Mouse (Mus musculus) thymus, adult 18-20 months (tissue): Measurements from ENCODE around the gene Arhgef10l.

Experiments
- DNase-seq, 2 experiments: peaks; one replicate each; pipeline ENCODE4 v3.0.0; 2022; ENCODE audit warnings: mixed read lengths in 2 of 2

Gene Arhgef10l

DNA sequence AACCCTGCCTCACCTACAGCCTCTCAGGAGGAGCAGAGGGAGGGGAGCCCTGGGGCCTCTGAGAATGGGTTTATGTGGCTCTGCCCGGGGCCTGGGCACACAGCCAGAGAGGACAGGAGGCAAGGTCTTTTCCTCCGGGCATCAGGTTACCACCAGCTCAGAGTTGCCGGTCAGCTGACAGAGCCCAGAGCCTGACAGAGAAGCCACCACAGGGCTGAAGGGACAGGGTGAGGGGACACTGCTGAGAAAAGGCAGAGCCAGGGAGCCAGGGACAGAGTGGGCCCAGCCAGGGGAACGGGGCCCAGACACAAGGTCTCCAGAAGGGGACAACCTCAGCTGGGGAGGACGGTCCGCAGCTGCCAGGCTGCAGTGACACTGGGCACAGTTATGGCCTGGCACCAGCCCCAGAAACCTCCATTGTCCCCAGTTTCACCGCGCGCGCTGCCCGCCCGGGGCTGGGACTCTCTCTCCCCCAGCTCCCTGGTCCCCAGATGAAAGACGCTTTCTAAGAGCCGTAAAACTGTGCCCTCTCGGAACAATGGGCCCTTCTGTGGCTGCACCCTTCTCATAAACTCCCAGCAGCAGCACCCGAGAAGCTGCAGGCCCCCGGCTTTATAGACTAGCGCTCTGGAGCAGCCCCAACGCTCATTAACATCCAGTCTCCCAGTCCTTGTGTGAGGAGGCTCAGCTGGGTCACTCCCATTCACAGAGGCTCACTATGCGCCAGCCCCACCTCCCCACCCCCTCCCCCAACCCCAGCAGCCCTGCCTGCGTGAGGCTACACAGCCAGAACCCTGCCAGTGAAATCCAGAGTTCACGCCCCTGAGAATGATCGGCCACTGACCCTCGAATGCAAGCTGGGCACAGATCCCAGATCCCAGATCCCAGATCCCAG, 7.9 kb downstream of the Arhgef10l start:
- no peak for DNase-seq

DNA sequence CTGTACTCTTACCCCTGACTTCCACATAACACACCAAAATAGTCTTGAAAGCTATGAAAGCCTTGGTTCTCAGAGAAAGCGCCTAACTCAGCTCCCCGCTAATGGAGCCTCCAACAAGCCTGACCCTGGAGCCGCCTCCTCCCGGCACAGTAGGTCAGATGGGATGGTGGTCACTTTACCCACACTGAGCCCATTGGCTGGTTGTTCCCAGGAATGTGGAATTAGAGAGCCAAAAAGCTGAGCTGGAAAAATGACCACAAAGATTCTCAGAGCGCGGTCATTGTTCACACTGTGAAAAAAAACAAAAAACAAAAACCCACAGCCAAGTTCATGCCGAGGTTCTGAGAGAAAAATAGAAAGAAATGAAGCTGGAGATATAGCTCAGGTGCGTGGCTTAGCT, 9.3 kb downstream of the Arhgef10l start:
- no peak for DNase-seq

DNA sequence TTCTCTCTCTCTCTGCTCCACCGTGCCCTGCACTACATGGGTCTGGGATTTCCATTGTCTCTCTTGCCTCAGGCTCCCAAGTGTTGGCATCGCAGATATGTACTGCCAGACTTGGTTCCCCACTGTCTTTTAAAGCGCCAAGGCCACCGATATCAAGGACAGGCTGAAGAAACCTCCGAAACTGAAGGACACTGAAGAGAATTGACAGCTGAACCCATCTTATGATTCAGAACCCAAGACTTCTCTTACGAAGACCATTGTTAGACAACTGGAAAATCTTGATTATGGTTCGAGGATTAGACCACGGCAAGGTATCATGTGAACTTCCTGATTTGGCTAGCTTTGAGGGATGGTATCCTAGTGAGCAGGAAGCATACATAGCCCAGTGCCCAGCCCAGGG, 11.0 kb downstream of the Arhgef10l start:
- no peak for DNase-seq

DNA sequence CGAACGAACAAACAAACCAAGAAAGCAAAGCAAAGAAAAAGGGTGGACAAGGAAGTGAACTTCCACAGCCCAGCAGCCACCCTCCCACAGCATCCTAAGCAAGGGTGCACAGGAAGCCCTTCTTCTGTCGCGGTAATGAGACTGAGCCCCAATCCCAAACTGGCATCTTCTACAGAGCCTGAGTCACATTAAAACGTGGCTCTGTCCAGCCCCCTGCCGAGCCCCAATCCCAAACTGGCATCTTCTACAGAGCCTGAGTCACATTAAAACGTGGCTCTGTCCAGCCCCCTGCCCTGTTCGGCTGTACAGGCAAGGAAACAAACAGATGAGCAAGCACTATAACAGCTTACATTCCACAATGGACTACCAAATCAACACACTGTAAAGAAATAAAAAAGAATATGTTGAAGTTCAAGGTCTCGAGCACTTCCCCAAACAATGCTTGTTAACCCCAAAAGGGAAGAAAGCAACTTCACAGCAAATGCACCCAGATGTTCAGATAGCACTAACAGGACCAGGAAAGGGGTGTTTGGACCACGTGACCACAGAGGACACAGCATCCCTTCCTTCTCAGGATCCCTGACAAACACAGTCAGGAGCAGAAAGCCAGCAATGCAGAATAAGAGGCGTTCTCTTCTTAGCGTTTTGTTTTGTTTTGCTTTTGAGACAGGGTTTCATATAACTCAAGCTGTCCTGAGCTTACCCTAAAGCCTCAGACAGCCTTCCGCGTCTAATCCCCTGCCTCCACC, 11.8 kb downstream of the Arhgef10l start:
- DNase-seq, result no peak

DNA sequence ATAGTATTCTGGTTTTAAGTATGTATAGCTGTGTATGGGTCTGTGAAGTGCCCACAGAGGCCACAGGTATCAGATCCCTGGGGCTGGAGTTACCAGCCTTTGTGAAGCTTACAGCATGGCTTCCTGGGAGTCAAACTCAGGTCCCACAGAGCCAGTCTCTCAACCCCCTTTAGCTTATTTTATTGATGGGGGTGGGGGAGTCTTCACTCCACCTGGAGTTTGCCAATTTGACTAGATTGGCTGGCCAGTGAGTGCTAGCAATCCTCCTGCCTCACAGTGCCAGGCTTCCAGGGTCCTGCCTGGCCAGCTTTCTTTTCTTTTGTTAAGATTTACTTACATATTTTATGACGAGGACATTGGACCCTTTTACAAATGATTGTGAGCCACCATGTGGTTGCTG, 16.1 kb downstream of the Arhgef10l start:
- DNase-seq, result no peak

- no peak for DNase-seq
These were observed 16.6 kb downstream of the Arhgef10l start for GRCm38 (mm10) chr4:140649207-140649591.

- no peak for DNase-seq
These were observed 17.2 kb downstream of the Arhgef10l start for GRCm38 (mm10) chr4:140648443-140649206.

DNA sequence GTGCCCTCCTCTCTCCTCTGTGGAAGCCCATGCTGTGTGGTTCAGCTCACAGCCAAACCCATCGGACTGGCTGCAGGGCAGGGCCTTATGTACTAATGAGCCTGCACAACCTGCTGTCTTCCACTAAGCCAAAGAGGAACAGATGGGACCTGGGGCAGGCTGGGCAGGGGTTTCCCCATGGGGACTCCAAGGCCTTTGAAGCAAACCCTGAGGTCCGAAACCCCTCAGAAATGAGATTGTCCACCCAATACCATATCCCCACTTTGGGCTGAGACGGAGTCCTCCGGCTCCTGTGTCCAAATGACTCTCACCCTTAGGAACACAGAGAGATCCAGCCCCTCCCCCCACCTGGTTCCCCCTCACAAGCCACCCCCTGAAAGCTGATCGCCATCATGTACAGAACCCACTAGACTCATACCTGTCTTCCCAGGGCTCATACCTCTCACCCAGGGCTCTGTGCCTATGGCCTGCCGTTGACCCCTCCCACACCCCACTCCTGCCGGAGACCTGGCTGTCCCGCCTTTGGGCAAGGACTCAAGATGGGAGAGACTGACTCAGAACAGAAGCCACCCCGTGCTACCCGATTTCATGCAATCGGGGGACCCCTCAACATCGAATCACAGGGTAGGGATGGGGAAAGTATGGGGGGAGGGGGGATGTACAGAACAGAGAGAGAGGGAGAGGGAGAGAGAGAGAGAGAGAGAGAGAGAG, 17.9 kb downstream of the Arhgef10l start:
- DNase-seq, result no peak

DNA sequence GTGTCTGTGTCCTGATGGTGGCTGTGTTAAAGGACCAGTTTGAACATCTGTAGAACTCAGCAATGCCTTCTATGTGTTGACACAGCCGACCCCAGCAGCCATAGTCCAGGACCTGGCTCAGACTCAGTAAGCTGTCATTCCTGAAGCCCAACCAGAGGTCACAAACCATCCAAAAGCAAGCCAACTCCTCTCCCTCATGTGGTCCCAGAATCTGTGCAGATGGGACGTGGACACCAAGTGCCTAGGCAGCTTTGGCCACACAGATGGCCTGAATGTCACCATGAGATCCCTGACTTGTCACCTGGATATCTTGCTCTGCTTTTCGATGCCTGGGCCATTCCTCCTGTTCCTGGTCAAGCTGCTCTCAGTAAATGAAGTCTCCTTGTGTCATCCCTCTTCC, 20.2 kb downstream of the Arhgef10l start:
- DNase-seq, result no peak

DNA sequence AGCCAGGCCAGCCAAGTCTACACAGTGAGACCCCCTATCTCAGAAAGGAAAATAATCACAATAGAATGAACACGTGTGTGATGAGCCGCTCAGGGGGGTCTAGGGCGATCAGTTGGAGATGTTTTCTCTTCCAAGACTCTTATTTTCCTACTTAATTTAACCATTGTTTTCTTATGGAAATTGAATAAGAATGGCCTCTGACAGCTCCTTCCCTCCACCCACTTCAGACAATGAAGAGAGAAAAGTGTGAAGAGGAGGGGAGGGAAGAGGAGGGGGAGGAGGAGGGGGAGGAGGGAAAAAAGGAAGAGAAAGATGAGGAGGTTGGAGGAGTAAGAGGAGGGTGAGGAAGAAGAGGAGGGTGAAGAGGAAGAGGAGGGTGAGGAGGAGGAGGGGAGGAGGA, 21.1 kb downstream of the Arhgef10l start:
- no peak for DNase-seq

DNA sequence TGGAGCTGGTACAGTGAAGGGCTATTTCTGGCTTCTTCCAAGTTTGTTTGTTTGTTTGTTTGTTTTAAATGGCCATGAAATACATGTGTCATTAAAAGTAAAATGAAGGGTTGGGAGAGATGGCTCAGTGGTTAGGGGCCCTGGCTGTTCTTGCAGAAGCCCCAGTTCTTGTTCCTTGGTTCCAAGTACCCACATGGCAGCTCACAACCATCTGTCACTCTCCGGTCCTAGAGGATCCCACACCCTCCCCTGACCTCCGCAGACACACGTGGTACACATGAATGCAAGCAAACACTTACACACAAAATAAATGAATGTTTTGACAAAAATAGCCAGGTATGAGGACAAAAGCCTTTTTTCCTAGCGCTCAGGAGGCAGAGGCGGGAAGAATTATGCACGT, 21.5 kb downstream of the Arhgef10l start:
- DNase-seq, result no peak

GRCm38 (mm10) chr4:140642378-140642777, 23.4 kb downstream of the Arhgef10l start:
- no peak for DNase-seq

DNA sequence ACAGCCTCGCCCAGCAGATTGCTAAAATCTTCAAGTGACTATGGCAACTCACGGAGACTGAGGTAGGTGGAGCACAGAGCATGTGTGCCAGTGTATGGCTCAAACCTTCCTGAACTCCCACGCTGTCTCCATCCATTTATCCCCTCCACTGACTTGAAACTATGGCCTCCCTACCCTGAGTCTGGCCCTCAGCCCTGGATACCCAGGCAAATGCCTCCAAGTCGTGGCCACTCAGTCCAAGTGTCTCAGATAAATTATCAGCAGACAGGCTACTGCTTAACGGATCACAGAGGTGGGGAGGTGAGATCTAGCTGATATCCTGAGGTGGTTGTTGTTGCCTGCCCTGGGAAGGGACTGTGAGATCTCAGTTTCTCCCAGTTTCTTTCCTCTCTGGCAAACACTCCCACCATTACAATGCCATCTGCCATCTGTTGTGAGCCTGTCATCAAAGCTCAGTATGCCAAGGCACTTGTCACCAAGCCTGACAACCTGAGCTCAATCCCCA, 24.3 kb downstream of the Arhgef10l start:
- no peak for DNase-seq

GRCm38 (mm10) chr4:140640668-140641067, 25.1 kb downstream of the Arhgef10l start:
- no peak for DNase-seq

DNA sequence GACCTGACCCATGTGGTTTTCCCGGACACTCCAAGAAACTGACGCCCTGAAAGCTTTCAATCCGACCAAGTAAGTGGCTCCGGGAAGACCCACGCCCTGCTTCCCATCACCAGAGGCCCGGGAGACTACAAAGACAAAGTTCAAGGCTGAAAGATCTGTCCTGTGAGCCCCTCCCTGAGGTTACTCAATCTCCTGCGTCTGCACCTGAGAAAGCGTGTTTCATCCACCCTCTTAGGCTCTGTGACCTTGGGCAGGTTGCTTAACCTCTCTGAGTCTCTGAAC, 25.6 kb downstream of the Arhgef10l start:
- no peak for DNase-seq

GRCm38 (mm10) chr4:140639431-140640241, 26.2 kb downstream of the Arhgef10l start:
- DNase-seq, result no peak

- no peak for DNase-seq
These were observed 27.2 kb downstream of the Arhgef10l start for GRCm38 (mm10) chr4:140638591-140638990.

DNA sequence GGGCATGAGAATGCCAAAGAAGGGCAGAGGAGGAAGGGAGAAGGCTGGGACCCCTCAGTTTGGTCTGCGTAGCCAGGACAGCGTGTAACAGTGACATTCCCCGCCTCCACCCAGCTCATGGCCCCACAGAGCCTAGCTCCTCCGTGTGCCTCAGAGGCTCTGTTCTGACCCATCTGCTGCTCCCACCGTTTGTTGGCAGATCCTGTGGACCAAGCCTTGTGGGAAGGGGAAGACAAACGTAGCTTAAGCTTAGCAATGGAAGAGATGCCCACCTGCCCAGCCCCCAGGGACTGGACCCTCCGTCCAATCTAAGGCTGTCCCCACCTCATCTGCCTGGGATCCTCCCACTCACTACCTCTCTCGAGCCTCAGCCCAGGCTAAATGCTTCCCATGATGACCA, 28.5 kb downstream of the Arhgef10l start:
- no peak for DNase-seq

DNA sequence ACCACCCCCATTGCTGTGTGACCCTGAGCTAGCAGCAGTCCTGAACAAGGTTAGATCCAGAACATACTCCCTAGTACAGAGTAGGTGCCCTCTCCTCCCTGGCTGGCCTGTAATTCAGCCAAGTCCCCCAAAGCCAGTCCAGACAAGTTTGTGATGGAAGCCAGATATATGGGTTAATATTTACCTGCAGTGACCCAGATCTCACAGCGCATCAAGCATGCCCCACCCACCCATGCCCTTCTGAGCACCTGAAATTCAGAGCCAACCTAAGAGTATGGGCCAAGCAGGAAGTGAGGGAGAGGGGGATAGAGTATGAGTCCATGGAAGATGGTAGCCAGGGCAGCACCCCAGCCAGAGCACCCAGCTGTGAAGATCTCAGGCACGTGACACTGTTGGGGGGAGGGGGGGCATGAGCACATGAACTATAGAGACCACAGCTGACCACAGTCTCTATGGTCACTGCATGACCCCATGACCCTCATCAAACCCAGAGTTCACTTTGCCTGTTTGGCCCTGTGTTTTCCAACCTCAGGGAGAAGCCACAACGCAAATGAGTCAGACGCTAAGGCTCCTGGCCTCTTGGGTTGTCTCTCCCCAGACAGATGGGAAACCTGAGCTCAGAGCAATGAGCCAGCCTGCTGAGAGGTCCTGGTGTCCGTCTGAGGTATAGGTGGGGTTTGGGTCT, 29.4 kb downstream of the Arhgef10l start:
- DNase-seq, result no peak

DNA sequence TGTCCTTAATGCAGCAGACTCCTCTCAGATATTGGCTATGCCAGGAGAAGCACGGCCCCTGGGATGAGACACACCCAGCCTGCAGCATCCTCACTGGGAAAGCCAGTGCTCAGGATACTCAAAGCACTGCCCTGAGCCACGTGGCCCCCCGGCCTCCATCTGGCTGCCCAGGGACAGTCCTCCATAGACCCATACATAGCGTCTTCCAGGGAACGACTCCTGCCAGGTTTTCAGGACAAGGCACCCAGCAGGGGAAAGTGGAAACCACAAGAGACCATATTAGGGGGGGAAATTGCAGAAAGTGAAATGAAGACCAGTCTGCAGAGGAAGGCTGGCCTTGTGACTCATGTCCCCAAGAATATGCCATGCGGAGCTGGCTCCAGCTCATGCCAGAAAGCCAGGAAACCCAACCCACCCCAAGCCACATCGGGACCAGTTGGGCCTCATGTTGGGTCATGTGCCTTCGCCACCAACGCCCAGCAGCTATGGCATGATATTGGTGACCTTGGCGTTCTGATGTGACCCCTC, 30.9 kb downstream of the Arhgef10l start:
- DNase-seq, result no peak

DNA sequence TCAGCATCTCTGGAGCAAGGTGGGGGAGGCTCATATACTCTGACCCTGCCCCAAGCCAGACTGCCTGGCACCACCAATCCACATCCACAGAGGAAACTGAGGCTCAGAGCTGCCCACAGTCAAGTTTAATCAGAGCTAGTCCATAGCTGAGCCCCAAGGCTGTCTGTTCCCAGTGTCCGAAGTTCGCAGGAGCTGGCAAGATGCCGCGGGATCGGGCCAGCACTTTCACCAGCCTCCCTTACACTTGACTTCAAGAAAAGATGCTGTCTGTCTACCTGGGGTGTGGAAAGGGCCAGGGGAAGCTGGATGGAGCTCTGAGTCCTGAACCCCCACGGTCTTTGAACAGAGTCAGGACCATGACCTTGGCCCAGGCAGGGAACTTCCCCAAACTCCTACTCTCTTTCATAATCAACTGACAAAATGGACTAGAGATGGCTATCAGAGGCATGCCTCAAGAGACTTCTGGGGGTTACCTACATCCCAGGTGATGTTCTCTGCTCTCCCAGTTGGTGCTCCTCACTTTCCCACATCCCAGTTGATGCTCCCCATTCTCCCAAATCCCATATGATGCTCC, 34.4 kb downstream of the Arhgef10l start:
- no peak for DNase-seq
